Mouse (Mus musculus) splenic B cell, adult 2 months (primary cell): ENCODE results near the gene Ccdc43.

Experiments used
- DNase-seq: peaks from one replicate; pipeline ENCODE4 v3.0.0-alpha.2; 2011; ENCODE audit warnings: low read depth, low spot score
- H3K27me3 ChIP-seq: 2 replicates; pipeline ENCODE4 v1.6.1; 2012; ENCODE audit warnings: mild to moderate bottlenecking, low read length, moderate library complexity, mixed read lengths; ENCODE audit not compliant: control insufficient read depth, poor library complexity, insufficient read depth, severe bottlenecking
- H3K36me3 ChIP-seq: 2 replicates; pipeline ENCODE4 v1.6.1; 2012; ENCODE audit warnings: mild to moderate bottlenecking, low read length, moderate library complexity, mixed read lengths; ENCODE audit not compliant: control insufficient read depth, poor library complexity, insufficient read depth, severe bottlenecking

The Ccdc43 gene

DNA sequence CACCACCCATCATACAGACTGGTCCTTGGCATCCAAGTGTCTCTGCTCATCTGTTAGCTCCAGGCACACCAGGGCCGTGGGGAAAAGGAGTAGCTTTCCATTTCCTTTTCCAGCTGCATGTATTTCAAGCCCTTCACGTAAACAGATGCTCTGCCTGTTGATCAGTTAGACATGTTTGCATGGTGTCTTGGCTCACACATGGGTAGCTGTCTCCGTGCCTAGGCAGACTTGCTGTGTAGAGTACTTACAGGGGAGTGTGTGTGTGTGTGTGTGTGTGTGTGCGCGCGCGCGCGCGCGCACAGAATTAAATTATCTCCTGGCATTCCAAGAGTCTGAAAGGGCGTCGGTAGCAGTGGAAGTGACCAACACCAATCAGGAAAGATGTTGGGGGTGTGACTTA, 51.4 kb downstream of the Ccdc43 start:
- no peaks in the 10 kb centered on the region for H3K36me3 ChIP-seq
- H3K27me3 ChIP-seq: no peaks in the 10 kb centered on the region
- no peak for DNase-seq

DNA sequence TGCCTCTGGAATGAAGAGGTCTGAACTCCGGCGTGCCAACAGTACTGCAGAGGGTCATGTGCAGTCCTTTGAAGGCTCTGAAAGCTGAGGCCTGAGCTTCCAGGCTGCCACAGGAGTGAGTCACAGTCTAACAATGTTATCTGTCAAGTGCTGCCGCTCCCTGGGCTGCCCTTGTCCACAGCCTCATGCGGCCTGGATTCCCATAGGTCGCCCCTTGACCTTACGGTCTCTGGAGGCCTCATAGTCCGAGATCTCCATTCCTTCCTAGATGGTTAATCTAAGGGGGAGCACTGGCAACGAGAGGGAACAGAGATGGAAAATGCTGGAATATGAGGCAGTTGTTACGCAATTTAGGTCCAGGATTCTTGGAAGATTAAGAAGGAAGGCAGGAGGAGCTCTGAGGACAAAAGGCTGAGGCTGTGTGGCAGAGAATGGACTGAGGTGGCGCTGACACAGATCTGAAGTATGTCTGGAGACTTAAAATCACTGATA, 53.6 kb downstream of the Ccdc43 start:
- Histone ChIP-seq H3K27me3 (no peaks in the 10 kb centered on the region), H3K36me3 (no peaks in the 10 kb centered on the region)
- DNase-seq: no peak

- H3K27me3 ChIP-seq: no peaks in the 10 kb centered on the region
- DNase-seq: no peak
- H3K36me3 ChIP-seq: no peaks in the 10 kb centered on the region
Measured at GRCm38 (mm10) chr11:102636887-102637286, 60.7 kb downstream of the Ccdc43 start.
